Mouse (Mus musculus): ENCODE data around the gene Fkrp. TPM values are rescaled to one million over a fixed set of nuclear protein-coding genes. Genes with fewer than 3 reads are reported as not detected.
A peak's percentile ranks its signal among the peaks of the same experiment; 100 is the strongest.

The Fkrp gene
- polyA plus RNA-seq, 1 experiment from 2014 or later = 30.9 TPM

GRCm38 (mm10) chr7:16841078-16841477 lies 24.5 kb upstream of the Fkrp start:
- peaks cover 17 to 23% of the 10 kb centered on the region in 2 experiments for H3K4me1 ChIP-seq (ENCODE audit: control insufficient read depth in 2 of 2, insufficient read depth in 2 of 2, low read length in 2 of 2)
- no peaks in the 10 kb centered on the region for H3K9me3 ChIP-seq (ENCODE audit: control insufficient read depth, low read length)
- no peak for ATAC-seq (ENCODE audit: insufficient number of reproducible peaks, insufficient read depth, low FRiP score, low read depth)
- H3K9ac ChIP-seq (ENCODE audit: low read length) = no peak overlapping the region
- H3K4me3 ChIP-seq (ENCODE audit: control insufficient read depth in 1 of 2, insufficient read depth in 1 of 2, low read depth in 1 of 2, low read length in 2 of 2) = no peak overlapping the region
- no peak overlapping the region for H3K4me2 ChIP-seq (ENCODE audit: low read length)
- 68% methylated on average over 4 of the region's 4 CpGs for WGBS
- no peaks in the 10 kb centered on the region for H3K27me3 ChIP-seq (ENCODE audit: control insufficient read depth, insufficient read depth, low read length)
- peak overlapping the region in 1 of 2 experiments; percentile 87; a peak in 1 of 4 replicates for H3K27ac ChIP-seq (replicated peaks in 1 of 2; ENCODE audit: control insufficient read depth in 1 of 2, insufficient read depth in 1 of 2, low read depth in 2 of 2, low read length in 2 of 2)
- H3K36me3 ChIP-seq (ENCODE audit: control insufficient read depth, insufficient read depth, low read length) = peaks cover 50% of the 10 kb centered on the region

- H3K36me3 ChIP-seq (ENCODE audit: control insufficient read depth, insufficient read depth, low read length) = peaks cover 57% of the 10 kb centered on the region
Observed at GRCm38 (mm10) chr7:16840109-16840491, 23.6 kb upstream of the Fkrp start.

GRCm38 (mm10) chr7:16839427-16840108 lies 23.0 kb upstream of the Fkrp start:
- no peaks in the 10 kb centered on the region for H3K27me3 ChIP-seq (ENCODE audit: control insufficient read depth, insufficient read depth, low read length)
- H3K36me3 ChIP-seq (ENCODE audit: control insufficient read depth, insufficient read depth, low read length) = peaks cover 62% of the 10 kb centered on the region
- no peak for ATAC-seq (ENCODE audit: insufficient number of reproducible peaks, insufficient read depth, low FRiP score, low read depth)
- H3K9ac ChIP-seq (ENCODE audit: low read length) = no peak overlapping the region
- WGBS = 92% methylated on average over 12 of the region's 12 CpGs
- no peak overlapping the region for H3K27ac ChIP-seq (replicated peaks in 1 of 2; ENCODE audit: control insufficient read depth in 1 of 2, insufficient read depth in 1 of 2, low read depth in 2 of 2, low read length in 2 of 2)
- H3K4me3 ChIP-seq (ENCODE audit: control insufficient read depth in 1 of 2, insufficient read depth in 1 of 2, low read depth in 1 of 2, low read length in 2 of 2) = no peak overlapping the region
- H3K4me2 ChIP-seq (ENCODE audit: low read length) = no peak overlapping the region
- peaks cover 12% of the 10 kb centered on the region in 2 experiments; a peak in 3 of 4 replicates for H3K4me1 ChIP-seq (ENCODE audit: control insufficient read depth in 2 of 2, insufficient read depth in 2 of 2, low read length in 2 of 2)
- H3K9me3 ChIP-seq (ENCODE audit: control insufficient read depth, low read length) = no peaks in the 10 kb centered on the region

More at GRCm38 (mm10) chr7:16840109-16840491, 23.6 kb upstream of the Fkrp start:
- Histone ChIP-seq H3K9ac (ENCODE audit: low read length) (no peak overlapping the region), H3K4me3 (ENCODE audit: control insufficient read depth in 1 of 2, insufficient read depth in 1 of 2, low read depth in 1 of 2, low read length in 2 of 2) (no peak overlapping the region), H3K4me1 (ENCODE audit: control insufficient read depth in 2 of 2, insufficient read depth in 2 of 2, low read length in 2 of 2) (peaks cover 14 to 17% of the 10 kb centered on the region in 2 experiments), H3K27ac (replicated peaks in 1 of 2; ENCODE audit: control insufficient read depth in 1 of 2, insufficient read depth in 1 of 2, low read depth in 2 of 2, low read length in 2 of 2) (no peak overlapping the region), H3K27me3 (ENCODE audit: control insufficient read depth, insufficient read depth, low read length) (no peaks in the 10 kb centered on the region), H3K9me3 (ENCODE audit: control insufficient read depth, low read length) (no peaks in the 10 kb centered on the region), H3K4me2 (ENCODE audit: low read length) (no peak overlapping the region)
- 85% methylated on average over 2 of the region's 2 CpGs for WGBS
- ATAC-seq (ENCODE audit: insufficient number of reproducible peaks, insufficient read depth, low FRiP score, low read depth) = no peak

GRCm38 (mm10) chr7:16838804-16839426 lies 22.4 kb upstream of the Fkrp start:
- Histone ChIP-seq H3K9me3 (ENCODE audit: control insufficient read depth, low read length) (no peaks in the 10 kb centered on the region), H3K4me3 (ENCODE audit: control insufficient read depth in 1 of 2, insufficient read depth in 1 of 2, low read depth in 1 of 2, low read length in 2 of 2) (no peak overlapping the region), H3K27me3 (ENCODE audit: control insufficient read depth, insufficient read depth, low read length) (no peaks in the 10 kb centered on the region), H3K36me3 (ENCODE audit: control insufficient read depth, insufficient read depth, low read length) (peaks cover 69% of the 10 kb centered on the region), H3K4me1 (ENCODE audit: control insufficient read depth in 2 of 2, insufficient read depth in 2 of 2, low read length in 2 of 2) (peaks cover 8 to 10% of the 10 kb centered on the region in 2 experiments; a peak in 3 of 4 replicates), H3K27ac (replicated peaks in 1 of 2; ENCODE audit: control insufficient read depth in 1 of 2, insufficient read depth in 1 of 2, low read depth in 2 of 2, low read length in 2 of 2) (no peak overlapping the region), H3K4me2 (ENCODE audit: low read length) (no peak overlapping the region), H3K9ac (ENCODE audit: low read length) (no peak overlapping the region)
- 77% methylated on average over 6 of the region's 6 CpGs for WGBS
- no peak for ATAC-seq (ENCODE audit: insufficient number of reproducible peaks, insufficient read depth, low FRiP score, low read depth)

GRCm38 (mm10) chr7:16837916-16838803 lies 21.6 kb upstream of the Fkrp start:
- peaks cover 77% of the 10 kb centered on the region for H3K36me3 ChIP-seq (ENCODE audit: control insufficient read depth, insufficient read depth, low read length)
- H3K9ac ChIP-seq (ENCODE audit: low read length) = no peak overlapping the region
- no peak overlapping the region for H3K4me3 ChIP-seq (ENCODE audit: control insufficient read depth in 1 of 2, insufficient read depth in 1 of 2, low read depth in 1 of 2, low read length in 2 of 2)
- H3K9me3 ChIP-seq (ENCODE audit: control insufficient read depth, low read length) = no peaks in the 10 kb centered on the region
- H3K27me3 ChIP-seq (ENCODE audit: control insufficient read depth, insufficient read depth, low read length) = no peaks in the 10 kb centered on the region
- peaks cover 5% of the 10 kb centered on the region in 2 experiments; a peak in 3 of 4 replicates for H3K4me1 ChIP-seq (ENCODE audit: control insufficient read depth in 2 of 2, insufficient read depth in 2 of 2, low read length in 2 of 2)
- H3K4me2 ChIP-seq (ENCODE audit: low read length) = no peak overlapping the region
- whole genome bisulfite sequencing = 87% methylated on average over 18 of the region's 18 CpGs
- no peak overlapping the region for H3K27ac ChIP-seq (replicated peaks in 1 of 2; ENCODE audit: control insufficient read depth in 1 of 2, insufficient read depth in 1 of 2, low read depth in 2 of 2, low read length in 2 of 2)
- ATAC-seq (ENCODE audit: insufficient number of reproducible peaks, insufficient read depth, low FRiP score, low read depth) = no peak

- no peak overlapping the region for H3K4me3 ChIP-seq (ENCODE audit: control insufficient read depth in 1 of 2, insufficient read depth in 1 of 2, low read depth in 1 of 2, low read length in 2 of 2)
- H3K36me3 ChIP-seq (ENCODE audit: control insufficient read depth, insufficient read depth, low read length) = peaks cover 100% of the 10 kb centered on the region
- no peak for ATAC-seq (ENCODE audit: insufficient number of reproducible peaks, insufficient read depth, low FRiP score, low read depth)
- no peaks in the 10 kb centered on the region for H3K27me3 ChIP-seq (ENCODE audit: control insufficient read depth, insufficient read depth, low read length)
- no peaks in the 10 kb centered on the region for H3K9me3 ChIP-seq (ENCODE audit: control insufficient read depth, low read length)
- H3K27ac ChIP-seq (replicated peaks in 1 of 2; ENCODE audit: control insufficient read depth in 1 of 2, insufficient read depth in 1 of 2, low read depth in 2 of 2, low read length in 2 of 2) = no peak overlapping the region
- no peak overlapping the region for H3K4me2 ChIP-seq (ENCODE audit: low read length)
- H3K9ac ChIP-seq (ENCODE audit: low read length) = no peak overlapping the region
- H3K4me1 ChIP-seq (ENCODE audit: control insufficient read depth in 2 of 2, insufficient read depth in 2 of 2, low read length in 2 of 2) = peaks cover 5 to 10% of the 10 kb centered on the region in 2 experiments; a peak in 3 of 4 replicates
- 85% methylated on average over 9 of the region's 9 CpGs for WGBS
Observed at GRCm38 (mm10) chr7:16830449-16830848, 13.9 kb upstream of the Fkrp start.

- no peak overlapping the region for H3K4me2 ChIP-seq (ENCODE audit: low read length)
- no peaks in the 10 kb centered on the region for H3K9me3 ChIP-seq (ENCODE audit: control insufficient read depth, low read length)
- no peak for ATAC-seq (ENCODE audit: insufficient number of reproducible peaks, insufficient read depth, low FRiP score, low read depth)
- H3K4me1 ChIP-seq (ENCODE audit: control insufficient read depth in 2 of 2, insufficient read depth in 2 of 2, low read length in 2 of 2) = peaks cover 10 to 30% of the 10 kb centered on the region in 2 experiments
- H3K36me3 ChIP-seq (ENCODE audit: control insufficient read depth, insufficient read depth, low read length) = peaks cover 95% of the 10 kb centered on the region
- no peak overlapping the region for H3K4me3 ChIP-seq (ENCODE audit: control insufficient read depth in 1 of 2, insufficient read depth in 1 of 2, low read depth in 1 of 2, low read length in 2 of 2)
- H3K9ac ChIP-seq (ENCODE audit: low read length) = no peak overlapping the region
- H3K27ac ChIP-seq (replicated peaks in 1 of 2; ENCODE audit: control insufficient read depth in 1 of 2, insufficient read depth in 1 of 2, low read depth in 2 of 2, low read length in 2 of 2) = no peak overlapping the region
- 75% methylated on average over 4 of the region's 4 CpGs for WGBS
- H3K27me3 ChIP-seq (ENCODE audit: control insufficient read depth, insufficient read depth, low read length) = no peaks in the 10 kb centered on the region
Observed at GRCm38 (mm10) chr7:16827274-16827673, 10.7 kb upstream of the Fkrp start.

Measured in heart, embryonic 14.5 days (tissue).